Mouse (Mus musculus) cerebellum, adult 11 months (tissue): ENCODE data around the gene Zfp366.
A peak's percentile ranks its signal among the peaks of the same experiment; 100 is the strongest.

Experiments used
- DNase-seq: peaks from one replicate; pipeline ENCODE4 v3.0.0; 2022

The Zfp366 gene

GRCm38 (mm10) chr13:99256916-99257315 lies 72.3 kb downstream of the Zfp366 start:
- no peak for DNase-seq

- DNase-seq = peak; percentile 66
Measured at GRCm38 (mm10) chr13:99258677-99259076, 74.1 kb downstream of the Zfp366 start.

- DNase-seq = no peak
Measured at GRCm38 (mm10) chr13:99259502-99260174, 75.0 kb downstream of the Zfp366 start.

- DNase-seq = no peak
Measured at GRCm38 (mm10) chr13:99262406-99262805, 77.8 kb downstream of the Zfp366 start.

- no peak for DNase-seq
Measured at GRCm38 (mm10) chr13:99263159-99263783, 78.6 kb downstream of the Zfp366 start.

GRCm38 (mm10) chr13:99264483-99264882 lies 79.9 kb downstream of the Zfp366 start:
- no peak for DNase-seq

GRCm38 (mm10) chr13:99272046-99272445 lies 87.4 kb downstream of the Zfp366 start:
- DNase-seq = no peak

- no peak for DNase-seq
Measured at GRCm38 (mm10) chr13:99277521-99277920, 92.9 kb downstream of the Zfp366 start.

GRCm38 (mm10) chr13:99278511-99278910 lies 93.9 kb downstream of the Zfp366 start:
- no peak for DNase-seq

- no peak for DNase-seq
Measured at GRCm38 (mm10) chr13:99279351-99279750, 94.7 kb downstream of the Zfp366 start.

- DNase-seq = no peak
Measured at GRCm38 (mm10) chr13:99282961-99283360, 98.3 kb downstream of the Zfp366 start.

GRCm38 (mm10) chr13:99283916-99284315 lies 99.3 kb downstream of the Zfp366 start:
- DNase-seq = no peak

GRCm38 (mm10) chr13:99284400-99285160 lies 100.0 kb downstream of the Zfp366 start:
- DNase-seq = peak; percentile 6

GRCm38 (mm10) chr13:99285241-99285640 lies 100.6 kb downstream of the Zfp366 start:
- DNase-seq = no peak

- no peak for DNase-seq
Measured at GRCm38 (mm10) chr13:99287207-99287606, 102.6 kb downstream of the Zfp366 start.

- no peak for DNase-seq
Measured at GRCm38 (mm10) chr13:99287786-99288185, 103.2 kb downstream of the Zfp366 start.

- DNase-seq = no peak
Measured at GRCm38 (mm10) chr13:99290766-99291165, 106.1 kb downstream of the Zfp366 start.

GRCm38 (mm10) chr13:99294176-99294575 lies 109.6 kb downstream of the Zfp366 start:
- DNase-seq = no peak

- DNase-seq = no peak
Measured at GRCm38 (mm10) chr13:99299921-99300320, 115.3 kb downstream of the Zfp366 start.
